Mouse (Mus musculus): ENCODE results near the gene Ptprd. TPM values are rescaled to one million over a fixed set of nuclear protein-coding genes. Genes with fewer than 3 reads are reported as not detected.

The Ptprd gene
- polyA plus RNA-seq, 1 experiment from 2014 or later = 6.3 TPM

DNA sequence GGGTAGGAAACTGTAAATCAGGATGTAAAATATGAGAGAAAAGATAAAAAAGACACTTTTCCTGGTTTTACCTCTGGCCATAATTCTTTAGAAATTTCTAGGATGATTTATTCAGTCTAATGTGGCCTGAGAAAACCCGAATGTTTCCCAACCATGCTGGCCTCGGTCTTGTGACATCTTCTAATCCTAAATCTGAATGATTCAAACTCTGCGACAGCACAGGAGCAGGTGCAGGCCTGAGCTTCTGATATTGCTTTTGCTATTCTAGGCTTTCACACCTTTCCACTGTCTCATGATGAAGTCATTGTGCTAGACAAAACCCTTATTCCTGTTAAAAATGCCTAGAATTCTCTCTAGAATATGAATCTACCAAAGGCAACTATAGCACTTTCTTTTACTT is 51.3 kb downstream of the Ptprd start:
- Histone ChIP-seq H3K9ac (ENCODE audit: low read depth, low read length) (no peak overlapping the region), H3K4me2 (ENCODE audit: low read depth, low read length) (no peak overlapping the region), H3K4me1 (ENCODE audit: control insufficient read depth, low read depth, low read length) (no peaks in the 10 kb centered on the region), H3K4me3 (ENCODE audit: low read depth, low read length) (no peak overlapping the region), H3K9me3 (replicated peaks; ENCODE audit: control insufficient read depth, low read length) (no peaks in the 10 kb centered on the region), H3K27me3 (ENCODE audit: control insufficient read depth, insufficient read depth, low read depth, low read length) (no peaks in the 10 kb centered on the region), H3K27ac (ENCODE audit: low read length) (no peak overlapping the region), H3K36me3 (ENCODE audit: control insufficient read depth, insufficient read depth) (no peaks in the 10 kb centered on the region)
- WGBS (ENCODE audit: insufficient replicate concordance) = 71% methylated on average over 3 of the region's 3 CpGs
- no peak for ATAC-seq (ENCODE audit: low read depth)

DNA sequence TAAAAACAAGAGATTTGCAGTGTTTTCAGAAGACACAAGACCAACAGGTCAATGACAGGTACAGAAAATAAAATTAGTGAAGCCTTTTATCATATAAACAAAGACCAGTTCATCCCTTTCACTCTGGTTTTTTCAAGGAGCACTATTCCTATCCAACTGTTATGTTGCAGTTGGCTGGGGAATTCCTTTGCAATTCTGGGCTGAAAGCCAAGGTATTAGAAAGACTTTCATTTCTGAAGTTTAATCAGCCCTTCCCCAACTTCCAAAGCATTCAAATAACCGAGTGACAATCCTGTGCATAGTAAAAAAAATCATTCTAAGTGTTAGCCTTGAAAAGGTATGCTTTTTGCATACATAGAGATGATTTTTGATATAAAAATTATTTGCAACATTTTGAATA is 61.2 kb downstream of the Ptprd start:
- no peak for ATAC-seq (ENCODE audit: low read depth)
- Histone ChIP-seq H3K36me3 (ENCODE audit: control insufficient read depth, insufficient read depth) (no peaks in the 10 kb centered on the region), H3K4me2 (ENCODE audit: low read depth, low read length) (no peak overlapping the region), H3K9ac (ENCODE audit: low read depth, low read length) (no peak overlapping the region), H3K4me1 (ENCODE audit: control insufficient read depth, low read depth, low read length) (no peaks in the 10 kb centered on the region), H3K27me3 (ENCODE audit: control insufficient read depth, insufficient read depth, low read depth, low read length) (no peaks in the 10 kb centered on the region), H3K4me3 (ENCODE audit: low read depth, low read length) (no peak overlapping the region), H3K27ac (ENCODE audit: low read length) (no peak overlapping the region), H3K9me3 (replicated peaks; ENCODE audit: control insufficient read depth, low read length) (no peaks in the 10 kb centered on the region)
- WGBS (ENCODE audit: insufficient replicate concordance) = 14% methylated on average over 1 of the region's 1 CpGs

DNA sequence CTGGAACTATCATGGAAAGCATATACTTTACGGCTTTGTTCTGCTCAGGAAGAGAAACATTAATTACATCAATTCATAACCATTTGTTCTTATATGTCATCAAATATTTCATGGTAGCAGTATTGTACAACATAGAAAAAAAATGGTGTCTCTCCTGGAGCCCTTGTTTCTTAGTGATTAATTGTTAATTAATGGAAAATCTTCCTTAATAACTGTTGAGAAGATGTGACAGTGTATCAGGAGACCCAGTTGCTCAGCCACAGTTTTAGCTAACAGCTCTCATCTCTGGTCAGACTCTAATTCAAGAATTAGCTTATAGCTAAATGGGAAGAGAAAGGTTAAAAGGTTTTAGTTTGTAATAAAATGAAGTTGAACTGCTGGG is 69.0 kb downstream of the Ptprd start:
- H3K4me2 ChIP-seq (ENCODE audit: low read depth, low read length) = no peak overlapping the region
- no peak overlapping the region for H3K9ac ChIP-seq (ENCODE audit: low read depth, low read length)
- no peaks in the 10 kb centered on the region for H3K9me3 ChIP-seq (replicated peaks; ENCODE audit: control insufficient read depth, low read length)
- H3K27ac ChIP-seq (ENCODE audit: low read length) = no peak overlapping the region
- H3K36me3 ChIP-seq (ENCODE audit: control insufficient read depth, insufficient read depth) = no peaks in the 10 kb centered on the region
- H3K4me3 ChIP-seq (ENCODE audit: low read depth, low read length) = no peak overlapping the region
- H3K27me3 ChIP-seq (ENCODE audit: control insufficient read depth, insufficient read depth, low read depth, low read length) = no peaks in the 10 kb centered on the region
- H3K4me1 ChIP-seq (ENCODE audit: control insufficient read depth, low read depth, low read length) = no peaks in the 10 kb centered on the region
- ATAC-seq (ENCODE audit: low read depth) = no peak
- 67% methylated on average over 1 of the region's 1 CpGs for WGBS (ENCODE audit: insufficient replicate concordance)

DNA sequence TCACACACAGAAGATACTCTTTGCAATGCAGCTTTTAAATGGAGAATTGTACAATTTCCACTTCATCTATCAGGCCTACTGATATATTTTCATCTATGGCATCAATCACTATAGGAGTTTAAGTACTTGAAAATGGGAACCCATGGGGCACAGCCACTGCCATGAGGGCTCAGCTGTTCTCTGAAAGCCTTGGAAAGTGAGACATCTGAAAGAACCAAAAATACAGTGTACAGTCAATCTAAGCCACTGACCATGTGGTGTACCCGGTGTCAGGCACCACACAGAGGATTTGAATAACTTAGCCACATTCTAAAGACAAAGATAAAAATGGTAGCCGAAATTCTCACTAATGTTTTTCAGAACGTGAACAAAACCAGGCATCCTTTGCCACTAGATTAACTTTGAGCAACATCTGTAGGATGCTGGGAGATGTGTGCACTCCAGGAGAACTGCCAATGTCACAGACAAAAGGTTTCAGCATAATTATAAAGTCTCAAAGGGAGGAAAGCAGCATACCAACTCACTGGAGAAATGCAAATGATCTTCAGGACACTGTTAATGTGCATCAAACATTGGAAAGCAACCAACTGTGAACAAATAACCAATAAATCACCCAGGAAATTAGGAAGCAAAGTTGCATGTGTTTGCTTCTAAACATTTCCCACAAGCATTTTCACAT is 69.5 kb downstream of the Ptprd start:
- Histone ChIP-seq H3K9ac (ENCODE audit: low read depth, low read length) (no peak overlapping the region), H3K9me3 (replicated peaks; ENCODE audit: control insufficient read depth, low read length) (no peaks in the 10 kb centered on the region), H3K4me3 (ENCODE audit: low read depth, low read length) (no peak overlapping the region), H3K27me3 (ENCODE audit: control insufficient read depth, insufficient read depth, low read depth, low read length) (no peaks in the 10 kb centered on the region), H3K27ac (ENCODE audit: low read length) (no peak overlapping the region), H3K36me3 (ENCODE audit: control insufficient read depth, insufficient read depth) (no peaks in the 10 kb centered on the region), H3K4me2 (ENCODE audit: low read depth, low read length) (no peak overlapping the region), H3K4me1 (ENCODE audit: control insufficient read depth, low read depth, low read length) (no peaks in the 10 kb centered on the region)
- ATAC-seq (ENCODE audit: low read depth) = no peak
- 54% methylated on average over 3 of the region's 3 CpGs for WGBS (ENCODE audit: insufficient replicate concordance)

DNA sequence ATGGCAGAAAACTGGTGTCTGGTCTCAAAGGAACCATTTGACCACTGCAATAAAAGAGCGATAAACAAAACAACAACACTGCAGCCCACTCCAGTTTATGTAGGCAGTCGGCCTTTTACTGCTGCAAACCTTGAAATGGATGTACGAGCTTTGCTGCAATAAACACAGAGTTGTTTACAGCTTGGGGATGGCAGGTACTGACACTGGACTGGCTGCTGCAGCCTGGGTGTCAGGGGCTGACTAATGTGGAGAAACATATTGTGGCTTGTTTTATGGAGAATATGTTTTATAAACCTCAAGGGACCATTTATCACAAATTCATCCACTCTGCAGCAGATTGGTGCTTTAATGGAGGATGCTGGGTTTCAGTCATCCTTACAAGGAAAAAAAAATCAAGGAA is 100.9 kb downstream of the Ptprd start:
- Histone ChIP-seq H3K27ac (ENCODE audit: low read length) (no peak overlapping the region), H3K27me3 (ENCODE audit: control insufficient read depth, insufficient read depth, low read depth, low read length) (no peaks in the 10 kb centered on the region), H3K4me2 (ENCODE audit: low read depth, low read length) (no peak overlapping the region), H3K4me1 (ENCODE audit: control insufficient read depth, low read depth, low read length) (no peaks in the 10 kb centered on the region), H3K9me3 (replicated peaks; ENCODE audit: control insufficient read depth, low read length) (no peaks in the 10 kb centered on the region), H3K4me3 (ENCODE audit: low read depth, low read length) (no peak overlapping the region), H3K36me3 (ENCODE audit: control insufficient read depth, insufficient read depth) (no peaks in the 10 kb centered on the region), H3K9ac (ENCODE audit: low read depth, low read length) (no peak overlapping the region)
- no peak for ATAC-seq (ENCODE audit: low read depth)
- WGBS (ENCODE audit: insufficient replicate concordance) = 38% methylated on average over 3 of the region's 3 CpGs

DNA sequence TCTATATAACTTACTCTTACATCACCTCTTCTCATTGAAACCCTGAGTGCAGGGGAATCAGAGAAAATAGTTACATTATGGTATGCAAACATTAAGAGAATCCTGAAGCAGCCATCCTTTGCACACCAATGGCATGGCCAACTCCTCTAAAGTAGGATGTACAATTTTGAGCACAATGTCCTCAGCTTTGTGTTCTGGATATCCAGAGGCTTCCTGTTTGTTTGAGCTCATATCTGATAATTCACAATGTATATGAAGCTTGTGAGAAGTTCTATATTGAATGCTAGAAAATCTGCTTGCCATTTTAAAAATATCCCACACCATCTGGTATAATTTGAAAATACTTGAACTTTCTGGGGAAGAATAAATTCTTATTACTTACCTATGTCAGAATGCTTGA is 114.2 kb downstream of the Ptprd start:
- Histone ChIP-seq H3K27me3 (ENCODE audit: control insufficient read depth, insufficient read depth, low read depth, low read length) (no peaks in the 10 kb centered on the region), H3K9me3 (replicated peaks; ENCODE audit: control insufficient read depth, low read length) (no peaks in the 10 kb centered on the region), H3K27ac (ENCODE audit: low read length) (no peak overlapping the region), H3K36me3 (ENCODE audit: control insufficient read depth, insufficient read depth) (no peaks in the 10 kb centered on the region), H3K4me3 (ENCODE audit: low read depth, low read length) (no peak overlapping the region), H3K4me1 (ENCODE audit: control insufficient read depth, low read depth, low read length) (no peaks in the 10 kb centered on the region), H3K9ac (ENCODE audit: low read depth, low read length) (no peak overlapping the region), H3K4me2 (ENCODE audit: low read depth, low read length) (no peak overlapping the region)
- ATAC-seq (ENCODE audit: low read depth) = no peak

DNA sequence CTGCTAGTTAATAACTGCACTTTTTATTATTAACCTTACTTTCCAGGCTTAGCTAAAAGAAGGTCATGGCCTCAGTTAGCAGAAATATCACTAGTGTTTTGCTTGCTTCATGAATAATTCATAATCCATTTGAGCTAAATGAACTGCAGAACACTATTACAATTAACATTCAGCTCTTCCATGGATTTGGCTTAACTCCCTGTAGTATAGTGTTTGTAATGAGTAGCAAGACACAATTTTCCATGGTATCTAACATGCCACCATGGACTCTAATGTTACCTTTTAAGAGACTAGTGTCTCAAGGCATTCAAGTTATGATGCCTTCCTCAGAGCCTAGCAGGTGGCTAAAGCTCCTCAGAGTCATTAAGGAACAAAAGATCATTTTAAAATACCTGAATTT is 129.0 kb downstream of the Ptprd start:
- Histone ChIP-seq H3K27me3 (ENCODE audit: control insufficient read depth, insufficient read depth, low read depth, low read length) (no peaks in the 10 kb centered on the region), H3K27ac (ENCODE audit: low read length) (no peak overlapping the region), H3K4me1 (ENCODE audit: control insufficient read depth, low read depth, low read length) (no peaks in the 10 kb centered on the region), H3K4me3 (ENCODE audit: low read depth, low read length) (no peak overlapping the region), H3K9ac (ENCODE audit: low read depth, low read length) (no peak overlapping the region), H3K9me3 (replicated peaks; ENCODE audit: control insufficient read depth, low read length) (no peaks in the 10 kb centered on the region), H3K4me2 (ENCODE audit: low read depth, low read length) (no peak overlapping the region), H3K36me3 (ENCODE audit: control insufficient read depth, insufficient read depth) (no peaks in the 10 kb centered on the region)
- no peak for ATAC-seq (ENCODE audit: low read depth)

DNA sequence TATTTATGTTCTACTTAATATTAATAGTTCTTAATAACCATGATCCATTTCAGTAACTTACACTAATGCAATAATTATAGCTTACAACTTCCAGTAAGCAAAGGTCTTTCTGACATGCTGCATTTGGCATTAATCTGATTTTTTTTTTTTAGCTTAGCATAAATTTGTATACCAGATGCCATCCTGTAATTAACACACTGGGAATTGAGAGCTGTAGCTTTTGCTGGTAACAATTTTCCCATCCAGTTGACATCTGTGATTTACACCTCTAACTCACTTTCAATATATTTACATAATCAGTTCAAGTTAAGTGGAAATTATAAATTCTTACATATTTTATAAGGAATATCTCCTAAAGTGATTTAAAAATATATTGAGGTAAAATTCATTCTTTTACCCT is 134.3 kb downstream of the Ptprd start:
- no peak overlapping the region for H3K27ac ChIP-seq (ENCODE audit: low read length)
- H3K9me3 ChIP-seq (replicated peaks; ENCODE audit: control insufficient read depth, low read length) = no peaks in the 10 kb centered on the region
- H3K4me3 ChIP-seq (ENCODE audit: low read depth, low read length) = no peak overlapping the region
- H3K4me1 ChIP-seq (ENCODE audit: control insufficient read depth, low read depth, low read length) = no peaks in the 10 kb centered on the region
- H3K27me3 ChIP-seq (ENCODE audit: control insufficient read depth, insufficient read depth, low read depth, low read length) = no peaks in the 10 kb centered on the region
- H3K4me2 ChIP-seq (ENCODE audit: low read depth, low read length) = no peak overlapping the region
- ATAC-seq (ENCODE audit: low read depth) = no peak
- no peak overlapping the region for H3K9ac ChIP-seq (ENCODE audit: low read depth, low read length)
- H3K36me3 ChIP-seq (ENCODE audit: control insufficient read depth, insufficient read depth) = no peaks in the 10 kb centered on the region

DNA sequence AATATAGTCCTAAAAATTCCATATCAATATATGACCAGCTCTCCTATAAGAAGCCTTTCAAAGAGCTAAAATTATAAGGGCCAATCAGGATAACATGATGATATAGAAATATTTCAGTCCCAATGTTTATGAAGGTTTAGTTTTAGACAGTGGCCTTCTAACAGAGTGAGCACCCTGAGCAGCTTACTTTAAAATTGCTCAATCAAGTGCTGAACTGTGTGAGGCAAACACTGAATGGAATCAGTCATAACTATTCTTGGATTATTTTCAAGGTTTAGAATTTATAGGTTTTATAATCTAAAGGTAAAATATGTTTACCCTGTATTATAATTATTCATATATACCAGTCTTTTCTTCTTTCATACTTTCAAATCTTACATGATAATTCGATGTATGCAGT is 134.7 kb downstream of the Ptprd start:
- H3K4me1 ChIP-seq (ENCODE audit: control insufficient read depth, low read depth, low read length) = no peaks in the 10 kb centered on the region
- no peak overlapping the region for H3K4me3 ChIP-seq (ENCODE audit: low read depth, low read length)
- no peak overlapping the region for H3K27ac ChIP-seq (ENCODE audit: low read length)
- 53% methylated on average over 1 of the region's 1 CpGs for WGBS (ENCODE audit: insufficient replicate concordance)
- H3K27me3 ChIP-seq (ENCODE audit: control insufficient read depth, insufficient read depth, low read depth, low read length) = no peaks in the 10 kb centered on the region
- ATAC-seq (ENCODE audit: low read depth) = no peak
- H3K9me3 ChIP-seq (replicated peaks; ENCODE audit: control insufficient read depth, low read length) = no peaks in the 10 kb centered on the region
- H3K36me3 ChIP-seq (ENCODE audit: control insufficient read depth, insufficient read depth) = no peaks in the 10 kb centered on the region
- no peak overlapping the region for H3K9ac ChIP-seq (ENCODE audit: low read depth, low read length)
- H3K4me2 ChIP-seq (ENCODE audit: low read depth, low read length) = no peak overlapping the region

DNA sequence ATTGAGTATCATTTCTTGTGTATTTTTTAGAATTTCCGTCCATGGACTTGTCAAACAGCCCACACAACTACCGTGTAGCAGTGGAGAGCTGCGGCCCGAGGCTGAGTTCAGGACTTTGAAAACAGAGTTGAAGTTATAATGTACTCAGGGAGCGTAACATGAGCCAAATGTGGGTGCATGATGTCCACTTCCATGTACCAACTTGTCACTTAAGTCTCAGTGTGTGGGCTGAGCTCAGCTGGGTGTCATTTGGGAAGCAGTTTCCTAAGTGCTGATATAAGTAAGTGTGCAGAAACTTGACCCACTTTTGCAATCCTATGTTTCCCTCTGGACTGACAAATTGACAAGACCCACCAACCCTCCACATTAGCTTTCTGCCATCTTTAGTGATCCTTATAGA is 173.4 kb downstream of the Ptprd start:
- Histone ChIP-seq H3K4me3 (ENCODE audit: low read depth, low read length) (no peak overlapping the region), H3K27me3 (ENCODE audit: control insufficient read depth, insufficient read depth, low read depth, low read length) (no peaks in the 10 kb centered on the region), H3K27ac (ENCODE audit: low read length) (no peak overlapping the region), H3K9ac (ENCODE audit: low read depth, low read length) (no peak overlapping the region), H3K36me3 (ENCODE audit: control insufficient read depth, insufficient read depth) (no peaks in the 10 kb centered on the region), H3K9me3 (replicated peaks; ENCODE audit: control insufficient read depth, low read length) (no peaks in the 10 kb centered on the region), H3K4me1 (ENCODE audit: control insufficient read depth, low read depth, low read length) (no peaks in the 10 kb centered on the region), H3K4me2 (ENCODE audit: low read depth, low read length) (no peak overlapping the region)
- no peak for ATAC-seq (ENCODE audit: low read depth)
- 75% methylated on average over 5 of the region's 5 CpGs for WGBS (ENCODE audit: insufficient replicate concordance)

Measured in liver, embryonic 16.5 days (tissue).